Mouse (Mus musculus) naive thymus-derived CD4-positive, alpha-beta T cell, adult 2 months (primary cell): ENCODE results near the gene Etnppl.

Experiments used
- DNase-seq: peaks from one replicate; pipeline ENCODE4 v3.0.0-alpha.2; 2011; ENCODE audit warnings: low read depth

Gene Etnppl

DNA sequence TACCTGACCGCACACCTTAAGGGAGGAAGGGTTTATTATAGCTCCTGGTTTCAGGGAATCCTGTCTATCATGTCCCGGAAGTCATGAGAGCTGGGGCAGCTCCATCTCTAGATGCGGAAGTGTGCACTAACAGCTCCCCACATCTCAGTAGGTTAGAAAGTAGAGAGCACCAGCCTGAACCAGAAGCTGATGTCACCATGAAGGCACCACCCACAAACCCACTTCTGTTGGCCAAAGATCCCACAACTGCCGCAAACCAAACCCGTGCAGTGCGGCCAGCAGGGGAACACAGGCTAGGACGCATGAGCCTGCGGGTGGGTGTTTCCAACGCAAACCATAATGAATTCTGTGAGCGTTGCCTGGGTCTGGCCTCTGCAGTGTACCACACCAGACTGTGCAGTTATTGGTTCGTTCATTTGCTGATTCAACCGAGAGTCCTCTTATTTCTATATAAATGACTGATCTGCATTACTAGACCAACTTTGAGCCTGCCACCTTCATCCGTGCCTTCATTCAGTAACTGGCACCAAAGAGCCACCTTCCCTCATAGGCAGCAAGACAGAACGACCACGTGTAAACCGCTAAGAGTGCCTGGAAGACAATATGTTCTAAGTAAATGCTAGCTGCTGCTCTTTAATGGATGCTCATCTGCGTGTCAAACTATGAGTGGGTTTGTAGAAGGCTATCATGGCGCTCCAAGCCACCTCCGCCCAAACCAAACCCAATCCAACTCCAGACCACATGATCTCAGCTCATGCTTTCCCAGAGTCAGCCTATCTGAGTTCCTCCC is 60.6 kb downstream of the Etnppl start:
- DNase-seq = no peak

DNA sequence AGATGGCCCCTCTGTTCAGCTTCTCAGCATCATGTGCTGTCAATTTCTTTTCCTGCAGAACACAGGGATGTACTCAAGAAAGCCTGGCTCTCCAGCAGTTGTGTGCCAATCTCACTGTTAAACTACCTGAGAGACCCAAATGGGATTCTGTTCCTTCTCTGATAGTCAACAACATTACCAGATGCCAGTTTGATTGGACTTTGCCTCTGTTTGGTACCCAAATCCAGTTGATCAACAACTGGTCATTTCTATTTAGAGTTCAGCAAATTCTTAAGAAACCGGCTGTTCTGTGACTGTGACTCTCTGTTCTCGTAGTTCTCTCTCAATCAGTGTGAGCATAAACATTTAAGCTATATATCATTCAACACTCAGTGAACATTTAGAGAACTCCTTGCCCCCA is 64.0 kb downstream of the Etnppl start:
- no peak for DNase-seq

DNA sequence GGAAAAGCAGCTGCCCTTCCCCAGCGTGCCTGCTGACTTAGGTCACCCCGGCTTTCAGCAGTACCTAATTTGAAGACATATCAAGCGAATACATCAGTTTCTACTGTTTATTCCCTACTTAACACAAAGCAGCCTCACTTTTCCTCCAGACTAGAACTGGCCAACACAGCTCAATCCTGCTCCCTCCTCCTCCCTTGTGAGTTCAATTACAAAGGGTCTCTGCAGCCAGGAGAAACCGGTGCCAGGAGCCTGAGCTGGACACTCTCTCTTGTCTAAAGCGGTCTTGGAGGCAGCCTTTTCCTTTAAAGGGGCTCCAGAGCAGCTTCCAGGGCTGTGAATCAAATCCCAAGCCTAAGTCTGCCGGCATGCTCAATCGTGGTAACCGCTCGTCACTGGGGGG is 64.9 kb downstream of the Etnppl start:
- no peak for DNase-seq

DNA sequence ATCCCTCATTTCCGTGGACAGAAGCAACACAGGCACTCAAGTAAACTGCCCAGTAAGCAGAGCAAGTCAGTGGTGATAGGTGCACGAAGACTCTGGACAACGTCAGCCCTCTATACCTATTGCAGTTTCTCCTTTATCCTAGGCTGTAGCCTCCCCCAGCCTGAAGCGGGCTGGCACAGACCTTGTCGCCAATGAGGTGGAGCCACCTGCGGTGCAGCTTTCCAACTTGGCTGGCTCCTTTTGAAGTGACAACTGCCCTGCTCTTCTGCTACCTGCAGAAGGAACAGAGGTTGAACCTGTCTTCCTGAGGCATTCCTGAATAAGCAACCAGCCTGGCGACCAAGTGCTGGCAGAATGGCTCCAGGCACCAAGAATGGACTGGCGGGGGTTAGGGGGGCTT is 66.6 kb downstream of the Etnppl start:
- DNase-seq = no peak

DNA sequence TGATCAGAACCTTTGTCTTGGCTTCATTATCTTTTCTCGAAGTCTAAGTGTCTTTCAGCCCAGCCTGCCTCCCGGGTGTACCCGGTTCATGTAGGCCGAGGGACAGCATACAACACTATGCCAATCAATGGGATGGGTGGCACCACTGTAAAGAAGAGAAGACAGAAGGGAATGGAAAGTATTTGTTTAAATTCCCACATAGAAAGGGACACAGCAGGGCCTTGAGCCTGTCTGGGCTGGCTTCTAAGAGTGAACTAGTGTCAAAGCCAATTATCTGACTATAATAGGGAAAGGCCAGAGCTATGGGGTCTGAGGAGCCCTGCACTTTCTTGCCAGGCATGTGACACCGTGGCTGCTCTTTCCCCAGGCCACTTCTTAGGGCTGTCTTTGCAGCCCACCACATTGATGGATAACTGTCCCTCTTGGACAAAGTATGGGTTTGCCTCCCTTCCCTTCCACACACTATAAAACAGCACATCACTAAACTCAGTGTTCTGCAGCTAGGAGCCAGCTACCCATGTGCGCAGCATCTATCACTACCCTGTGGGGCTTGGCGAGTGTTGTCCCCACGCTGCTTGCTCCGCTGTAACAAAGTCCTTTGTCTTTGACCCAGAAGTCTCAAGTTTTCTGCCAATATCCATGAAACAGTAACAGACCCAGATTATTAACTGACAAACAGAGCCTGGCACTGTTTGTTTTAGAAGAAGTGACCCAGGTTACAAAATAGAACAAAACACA is 67.2 kb downstream of the Etnppl start:
- DNase-seq = no peak

DNA sequence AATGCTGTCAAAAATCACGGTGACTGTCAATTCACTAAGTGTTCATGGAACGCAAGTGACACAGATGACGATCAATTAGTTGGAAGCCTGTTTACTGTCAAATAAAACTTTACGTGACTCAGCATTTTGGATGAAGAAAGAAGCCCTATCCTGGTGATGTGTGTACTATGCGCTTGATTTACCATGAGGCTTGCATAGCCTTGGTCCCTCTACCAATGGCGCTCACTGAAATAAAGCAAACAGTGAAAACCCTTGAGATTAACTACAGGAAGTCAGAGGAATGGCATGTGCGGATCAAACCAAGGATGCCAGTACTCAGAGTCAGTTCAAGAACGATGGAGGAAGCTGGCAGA is 67.7 kb downstream of the Etnppl start:
- DNase-seq = no peak

GRCm38 (mm10) chr3:130687051-130687450 is 69.8 kb downstream of the Etnppl start:
- DNase-seq = no peak
